Mouse (Mus musculus): ENCODE data around the gene Chil1.

Chil1 gene

GRCm38 (mm10) chr1:134230638-134231228 is 48.8 kb downstream of the Chil1 start:
- no peak for DNase-seq (ENCODE audit: low spot score)

GRCm38 (mm10) chr1:134231270-134231669 is 49.3 kb downstream of the Chil1 start:
- DNase-seq (ENCODE audit: low spot score) = no peak

GRCm38 (mm10) chr1:134231681-134232080 is 49.7 kb downstream of the Chil1 start:
- DNase-seq (ENCODE audit: low spot score) = no peak

- no peak for DNase-seq (ENCODE audit: low spot score)
These were observed 50.4 kb downstream of the Chil1 start for GRCm38 (mm10) chr1:134232326-134232725.

GRCm38 (mm10) chr1:134232778-134233531 is 51.0 kb downstream of the Chil1 start:
- DNase-seq (ENCODE audit: low spot score) = no peak

- no peak for DNase-seq (ENCODE audit: low spot score)
These were observed 51.9 kb downstream of the Chil1 start for GRCm38 (mm10) chr1:134233681-134234454.

- no peak for DNase-seq (ENCODE audit: low spot score)
These were observed 52.7 kb downstream of the Chil1 start for GRCm38 (mm10) chr1:134234455-134235390.

GRCm38 (mm10) chr1:134235391-134235921 is 53.5 kb downstream of the Chil1 start, which contains the start of gene Adora1:
Gene Adora1, minus strand, starts transcription at chr1:134235431.
- no peak for DNase-seq (ENCODE audit: low spot score)

GRCm38 (mm10) chr1:134236142-134236541 is 54.2 kb downstream of the Chil1 start:
- DNase-seq (ENCODE audit: low spot score) = no peak

- no peak for DNase-seq (ENCODE audit: low spot score)
These were observed 55.5 kb downstream of the Chil1 start for GRCm38 (mm10) chr1:134237438-134237837.
